Mouse (Mus musculus): ENCODE measurements around the gene Efcab1. TPM values are rescaled to one million over a fixed set of nuclear protein-coding genes. Genes with fewer than 3 reads are reported as not detected.

The Efcab1 gene
- total RNA-seq, 2 experiments from 2014 or later: not detected

GRCm38 (mm10) chr16:15014724-15015123 lies 108.3 kb downstream of the Efcab1 start:
- DNase-seq: no peak
